Mouse (Mus musculus) liver, adult 2 months (tissue): ENCODE measurements at regions not wholly inside any gene's neighbourhood (a gene's known extent, or its start where the extent isn't known, plus 50 kb on each side); places are given as distances from the start of the nearest gene placed in this dataset.

Source experiments
- CTCF ChIP-seq: fragments of 200-500 bp; IDR thresholded peaks from 2 replicates; pipeline ENCODE4 v1.5.1; 2011; ENCODE audit warnings: low read depth, low read length, control low read depth
- POLR2A ChIP-seq: fragments of 200-500 bp; IDR thresholded peaks from 2 replicates; pipeline ENCODE4 v1.6.1; 2011; ENCODE audit warnings: low read length, control low read depth; ENCODE audit not compliant: insufficient read depth; ENCODE audit errors: extremely low read depth

DNA sequence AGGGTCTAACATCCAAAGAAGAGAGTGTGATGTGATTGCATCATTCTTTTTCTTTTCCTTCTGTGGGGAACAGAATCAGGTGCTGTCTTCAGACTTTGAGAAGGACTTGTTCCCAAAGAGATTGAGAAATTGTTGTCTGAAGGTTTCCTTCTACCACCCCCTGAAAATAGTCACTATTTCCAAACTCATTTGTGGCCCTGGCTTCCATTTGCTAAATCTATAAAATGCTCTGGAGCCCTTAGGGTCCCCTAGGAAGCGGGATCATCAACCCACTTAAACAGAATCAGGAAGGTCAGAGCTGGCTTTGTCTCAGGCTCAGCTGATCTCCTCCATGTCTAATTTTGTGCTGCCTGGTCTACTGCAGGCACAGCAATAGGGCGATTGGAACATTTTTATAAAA, 70.1 kb downstream of the Dact2 start:
- TF ChIP-seq CTCF = no peak
- no peak for TF ChIP-seq POLR2A
